Mouse (Mus musculus): ENCODE data around the gene Klhl15.
"Not testable (repeated sequence)": the region's sequence is repeated elsewhere in the genome, so short reads cannot be mapped to it uniquely, and the experiment has no call there.

The Klhl15 gene

GRCm38 (mm10) chrX:94234532-94235189 lies at the start of gene Klhl15:
Gene Klhl15 (plus strand): TSS chrX:94234599.
- in situ Hi-C loops (cut with MboI, MseI), result no loop called here

DNA sequence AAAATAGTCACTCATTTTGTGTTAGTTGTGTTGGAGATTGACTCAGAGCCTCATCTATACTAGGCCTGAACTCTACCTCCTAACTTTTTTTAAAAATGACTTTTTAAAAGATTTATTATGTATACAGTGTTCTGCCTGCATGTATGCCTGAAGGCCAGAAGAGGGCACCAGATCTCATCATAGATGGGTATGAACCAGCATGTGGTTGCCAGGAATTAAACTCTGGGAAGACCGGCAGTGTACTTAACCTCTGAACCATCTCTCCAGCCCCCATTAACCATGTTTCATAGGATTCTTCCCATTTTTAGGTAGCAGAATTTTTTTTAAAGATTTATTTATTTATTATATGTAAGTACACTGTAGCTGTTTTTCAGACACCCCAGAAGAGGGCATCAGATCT lies 49.2 kb upstream of the Klhl15 start:
- in situ Hi-C loops (cut with MboI, MseI), result no loop called here

DNA sequence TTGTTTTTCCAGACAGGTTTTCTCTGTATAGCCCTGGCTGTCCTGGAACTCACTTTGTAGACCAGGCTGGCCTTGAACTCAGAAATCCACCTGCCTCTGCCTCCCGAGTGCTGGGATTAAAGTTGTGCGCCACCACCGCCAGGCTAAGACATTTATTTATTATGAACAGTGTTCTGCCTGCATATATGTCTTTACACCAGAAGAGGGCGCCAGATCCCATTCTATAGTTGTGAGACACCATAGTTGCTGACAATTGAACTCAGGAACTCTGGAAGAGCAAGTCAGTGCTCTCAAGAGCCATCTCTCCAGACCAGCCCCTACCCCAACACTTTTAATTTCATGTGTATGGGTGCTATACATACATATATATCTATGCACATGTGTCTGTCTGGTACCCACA lies 40.5 kb upstream of the Klhl15 start:
- in situ Hi-C loops (cut with MboI, MseI), result not testable (repeated sequence)

DNA sequence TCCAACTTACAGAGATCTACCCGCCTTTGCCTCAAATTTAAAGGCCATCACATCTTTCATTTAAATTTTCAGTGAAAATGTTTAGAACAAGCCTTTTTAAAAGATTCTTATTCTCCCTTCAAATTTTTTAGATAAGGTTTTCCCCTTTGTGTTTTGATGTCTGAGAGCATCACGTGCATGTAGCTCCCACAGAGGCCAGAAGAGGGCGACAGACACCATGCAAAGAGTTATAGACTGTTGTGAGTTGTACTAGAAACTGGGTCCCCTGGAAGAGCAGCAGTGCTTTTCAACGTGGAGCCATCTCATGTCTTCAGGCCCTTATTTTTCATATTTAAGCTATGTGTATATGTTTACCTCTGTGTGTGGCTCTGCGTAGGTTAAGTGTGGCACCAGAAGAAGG lies 36.6 kb upstream of the Klhl15 start:
- in situ Hi-C loops (cut with MboI, MseI), result no loop called here

DNA sequence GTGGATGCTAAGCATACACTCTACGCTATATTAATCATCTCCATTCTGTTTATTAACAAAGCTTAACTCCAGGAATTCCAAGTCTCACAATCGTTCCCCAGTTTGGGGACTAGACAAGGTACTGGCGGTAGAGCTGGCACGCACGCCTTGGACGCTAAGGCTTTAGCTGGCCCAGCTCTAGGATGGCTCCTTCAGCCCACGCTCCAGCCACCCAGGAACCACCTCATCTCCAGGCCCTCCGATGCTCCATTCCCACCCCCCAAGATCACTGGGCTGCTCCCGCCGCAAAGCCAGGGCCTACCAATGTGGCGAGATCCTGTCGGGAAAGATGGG lies 22.2 kb upstream of the Klhl15 start:
- in situ Hi-C loops (cut with MboI, MseI), result no loop called here

DNA sequence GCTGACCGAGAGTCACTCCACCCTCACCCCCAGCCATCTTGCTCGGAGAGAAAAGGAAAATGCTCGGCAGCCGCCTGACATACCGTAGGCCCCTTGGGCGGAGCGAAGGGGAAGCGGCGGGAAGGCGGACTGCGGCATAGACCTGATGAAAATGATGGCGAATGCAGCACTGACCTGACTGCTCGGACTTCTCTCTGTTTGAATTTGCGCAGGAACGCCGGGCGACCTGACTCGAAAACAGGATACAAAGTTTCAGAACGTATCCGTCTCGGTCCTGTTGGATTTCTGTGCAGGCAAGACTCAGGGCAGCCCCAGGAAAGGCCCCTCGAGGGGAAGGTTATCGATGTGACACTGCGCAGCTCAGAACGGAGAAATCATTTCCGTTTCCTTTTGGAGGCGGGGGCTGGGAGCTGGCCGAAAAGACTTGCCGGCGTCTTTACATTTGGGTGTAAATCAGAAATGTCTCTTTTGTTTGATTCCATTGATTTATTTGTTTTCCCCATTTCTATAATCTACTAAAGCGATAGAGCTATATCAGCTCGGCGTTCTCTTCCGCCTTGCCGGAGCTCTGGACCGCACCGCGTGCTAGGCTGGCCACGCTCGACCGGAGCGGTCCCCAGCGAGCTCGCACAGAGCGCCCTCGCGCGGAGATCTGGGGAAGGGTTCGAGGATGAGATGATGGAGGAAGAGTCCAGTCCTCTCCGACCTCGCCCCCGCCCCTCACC lies 21.6 kb upstream of the Klhl15 start, which contains the start of gene Eif2s3x:
Eif2s3x (minus strand) TSS at position 266 of the 725 bp plus-strand sequence.
- in situ Hi-C loops (cut with MboI, MseI), result no loop called here

- in situ Hi-C loops (cut with MboI, MseI), result no loop called here
Measured at GRCm38 (mm10) chrX:94213384-94213783, 21.0 kb upstream of the Klhl15 start.

DNA sequence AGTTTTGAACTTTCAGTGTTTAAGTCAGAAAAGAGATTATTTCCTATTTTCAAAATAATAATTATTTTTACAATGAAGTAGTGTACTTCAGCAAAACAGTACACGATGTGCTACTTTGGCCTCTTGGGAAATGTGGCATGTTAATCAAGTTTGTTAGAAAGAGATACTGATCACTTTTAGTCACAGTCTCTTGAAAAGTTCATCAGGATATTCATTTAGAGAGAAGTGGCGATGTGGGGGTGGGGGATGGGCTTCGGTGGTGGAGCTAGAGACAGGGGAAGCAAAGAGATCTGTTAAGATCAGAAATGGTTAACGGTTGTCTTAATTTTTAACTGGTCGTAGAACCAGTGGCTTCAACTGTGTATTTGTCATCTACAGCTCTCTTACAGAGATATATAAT lies 967 bp upstream of the Klhl15 start:
- in situ Hi-C loops (cut with MboI, MseI), result no loop called here

DNA sequence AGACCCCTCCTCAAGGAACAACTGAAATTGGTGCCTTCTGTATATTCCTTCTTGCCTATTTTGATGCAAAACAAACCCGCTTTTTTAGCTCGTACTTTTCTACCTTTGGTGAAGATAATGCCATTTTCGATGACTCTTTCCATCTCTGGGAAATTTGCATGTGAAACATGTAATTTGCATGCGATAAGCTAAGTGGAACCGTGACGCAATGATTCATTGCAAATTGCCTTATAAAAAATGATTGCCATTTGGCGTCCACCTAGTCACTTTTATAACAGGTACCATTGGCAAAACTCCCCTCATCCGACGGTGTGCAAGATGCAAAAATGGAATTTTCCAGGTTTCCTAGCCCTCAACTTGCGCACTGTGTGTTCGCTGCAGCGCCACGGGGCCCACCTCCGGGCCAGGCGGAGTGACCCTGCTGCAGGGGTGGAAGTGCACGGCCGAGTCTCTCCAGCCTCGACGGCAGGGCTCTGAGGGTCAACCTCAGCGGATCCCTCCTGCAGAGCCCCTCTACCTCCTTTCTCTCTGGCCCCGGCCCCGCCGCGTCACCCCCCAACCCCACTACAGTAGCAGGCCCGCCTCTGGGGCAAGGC lies 365 bp upstream of the Klhl15 start:
- in situ Hi-C loops (cut with MboI, MseI), result no loop called here

GRCm38 (mm10) chrX:94235190-94235555 lies 774 bp downstream of the Klhl15 start:
- in situ Hi-C loops (cut with MboI, MseI), result no loop called here

DNA sequence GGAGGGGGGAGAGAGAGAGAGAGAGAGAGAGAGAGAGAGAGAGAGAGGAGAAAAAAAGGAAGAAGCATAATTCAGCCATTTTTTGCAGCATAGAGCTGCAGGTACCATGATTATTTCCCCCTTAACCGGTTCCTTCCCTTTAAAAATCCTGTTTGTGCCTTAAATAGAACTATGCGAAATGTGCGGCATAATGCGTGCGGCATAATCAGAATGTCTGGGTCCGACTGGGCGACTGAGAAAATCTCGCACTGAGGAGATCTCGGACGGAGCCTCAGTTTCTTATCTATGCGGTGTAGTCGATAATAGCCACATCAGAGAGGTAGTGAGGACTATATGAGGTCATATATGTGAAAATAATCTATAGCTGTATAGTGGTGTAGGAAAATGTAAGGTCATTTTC lies 1.2 kb downstream of the Klhl15 start:
- in situ Hi-C loops (cut with MboI, MseI), result no loop called here

GRCm38 (mm10) chrX:94288923-94289322 lies 54.5 kb downstream of the Klhl15 start:
- in situ Hi-C loops (cut with MboI, MseI), result loop anchor here in 1 of 2 experiments (5.0 kb wide), 1 partner anchor 253 kb away; the partner anchor contains the start of gene Maged1

GRCm38 (mm10) chrX:94302928-94303327 lies 68.5 kb downstream of the Klhl15 start:
- in situ Hi-C loops (cut with MboI, MseI), result no loop called here

DNA sequence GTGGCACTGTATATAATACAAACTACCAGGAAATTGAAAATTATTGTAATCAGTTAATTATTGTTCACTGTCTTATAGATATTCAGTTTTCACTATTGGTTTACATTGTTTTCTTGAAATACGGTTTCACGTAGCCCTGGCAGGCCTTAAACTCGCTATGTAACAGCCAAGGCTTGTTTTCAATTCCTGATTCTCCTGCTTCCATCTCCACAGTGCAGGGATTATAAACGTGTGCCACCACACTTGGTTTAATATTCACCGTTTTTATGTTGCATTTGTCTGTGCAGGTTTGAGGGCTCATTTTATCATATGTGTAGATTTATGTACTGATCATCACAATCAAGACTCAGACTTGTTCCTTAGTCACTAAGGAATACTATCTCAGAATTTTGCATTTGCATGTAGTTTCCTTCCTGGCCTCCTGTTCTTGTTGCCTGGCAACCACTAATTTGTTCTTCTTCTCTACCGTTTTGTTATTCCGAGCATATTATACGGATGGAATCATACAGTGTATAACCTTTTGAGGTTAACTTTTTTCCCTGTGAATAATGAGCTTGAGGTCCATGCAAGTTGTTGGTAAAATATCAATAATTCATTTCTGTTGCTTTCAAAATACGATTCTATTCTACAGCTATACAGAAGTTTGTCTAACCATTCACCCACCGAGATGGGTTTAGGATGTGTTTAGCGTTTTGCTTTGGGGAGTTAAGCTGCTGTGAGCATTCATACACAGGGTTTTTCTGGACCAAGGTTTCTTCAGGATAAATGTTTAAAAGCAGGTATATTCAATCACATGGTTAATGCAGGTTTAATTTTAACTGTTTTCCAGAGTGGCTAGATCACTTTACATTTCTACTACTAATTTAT lies 86.9 kb downstream of the Klhl15 start:
- in situ Hi-C loops (cut with MboI, MseI), result no loop called here

Data from T-helper 17 cell (primary cell).